Comparison of ENCODE assay signal across 33 mouse cellular contexts in the genomic region with DNA sequence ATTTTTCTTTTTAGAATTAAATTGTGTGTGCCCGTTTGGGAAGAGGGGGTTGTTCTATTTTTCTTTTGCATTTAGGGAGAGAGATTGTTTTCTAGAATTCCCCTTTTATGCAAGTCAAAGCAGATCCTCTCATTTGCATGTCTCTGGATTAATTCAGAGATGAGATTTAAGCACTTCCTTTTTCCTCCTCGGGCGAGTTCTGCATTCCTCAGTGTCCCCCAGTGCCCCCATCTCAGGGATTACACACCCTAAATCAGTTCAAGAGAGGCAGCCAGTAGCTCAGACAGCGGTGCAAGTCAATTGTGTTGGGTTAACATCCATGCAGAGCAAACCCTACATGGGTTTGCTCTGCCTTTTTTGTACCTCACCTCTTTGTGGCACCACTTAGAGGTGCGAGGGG. TPM values are rescaled to one million over a fixed set of nuclear protein-coding genes. Genes with fewer than 3 reads are reported as not detected.
"Had no signal": no experiment of that assay in that cellular context is flagged by ENCODE, and none has a peak within 500 bp of the region (broad histone marks: within the 10 kb centered on the region; RNA-seq: fewer than 3 reads in every experiment).

No protein-coding gene starts in this region.

- H3K9ac ChIP-seq: embryonic facial prominence, embryonic 12.5 days; embryonic facial prominence, embryonic 13.5 days; embryonic facial prominence, embryonic 15.5 days; forebrain, embryonic 12.5 days; forebrain, embryonic 13.5 days; forebrain, embryonic 15.5 days; forebrain, postnatal 0 days had no signal

- H3K9me3 ChIP-seq: embryonic facial prominence, embryonic 10.5 days; embryonic facial prominence, embryonic 12.5 days; embryonic facial prominence, embryonic 13.5 days; embryonic facial prominence, embryonic 15.5 days; forebrain, embryonic 10.5 days; forebrain, embryonic 12.5 days; forebrain, embryonic 13.5 days; forebrain, embryonic 15.5 days had no signal

- ATAC-seq: forebrain, embryonic 13.5 days; forebrain, embryonic 14.5 days; forebrain, embryonic 15.5 days; forebrain, embryonic 16.5 days; forebrain, postnatal 0 days had no signal

- H3K27ac ChIP-seq: embryonic facial prominence, embryonic 10.5 days; embryonic facial prominence, embryonic 12.5 days; embryonic facial prominence, embryonic 13.5 days; embryonic facial prominence, embryonic 15.5 days; forebrain, embryonic 10.5 days; forebrain, embryonic 12.5 days; forebrain, embryonic 13.5 days; forebrain, embryonic 15.5 days; gastrocnemius, adult 2 months; heart, adult 2 months had no signal

- DNase-seq: cerebellum, adult 8-10 months; cerebellum, adult 9-10 months; cerebellum, adult 9-11 months; cerebellum, postnatal 10 days; cerebellum, postnatal 14 days; cerebellum, postnatal 25 days; cerebellum, postnatal 36 days; embryo, embryonic 11 days; forebrain, postnatal 0 days; gastrocnemius, adult 2 months; gastrocnemius, postnatal 10 days; gastrocnemius, postnatal 14 days; gastrocnemius, postnatal 25 days; gastrocnemius, postnatal 36 days; heart, adult 11 months; heart, adult 18-20 months; heart, adult 2 months had no signal

- H3K4me1 ChIP-seq: embryonic facial prominence, embryonic 10.5 days; embryonic facial prominence, embryonic 12.5 days; embryonic facial prominence, embryonic 13.5 days; embryonic facial prominence, embryonic 15.5 days; forebrain, embryonic 10.5 days; forebrain, embryonic 12.5 days; forebrain, embryonic 13.5 days; forebrain, embryonic 15.5 days had no signal

- H3K4me3 ChIP-seq: embryonic facial prominence, embryonic 10.5 days; embryonic facial prominence, embryonic 12.5 days; embryonic facial prominence, embryonic 13.5 days; embryonic facial prominence, embryonic 15.5 days; erythroblast, embryonic 14.5 days; forebrain, embryonic 10.5 days; forebrain, embryonic 12.5 days; forebrain, embryonic 13.5 days; forebrain, embryonic 15.5 days; gastrocnemius, adult 2 months; heart, adult 2 months had no signal

- H3K27me3 ChIP-seq: embryonic facial prominence, embryonic 12.5 days; embryonic facial prominence, embryonic 13.5 days; embryonic facial prominence, embryonic 15.5 days; forebrain, embryonic 12.5 days; forebrain, embryonic 13.5 days; forebrain, embryonic 15.5 days had no signal

- H3K4me2 ChIP-seq: embryonic facial prominence, embryonic 12.5 days; embryonic facial prominence, embryonic 13.5 days; embryonic facial prominence, embryonic 15.5 days; forebrain, embryonic 12.5 days; forebrain, embryonic 13.5 days; forebrain, embryonic 15.5 days had no signal

RNA-seq across cellular contexts. Expression of a gene that starts 50.2 kb away (rescaled TPM):
- total RNA-seq: common myeloid progenitor, adult 5-6 weeks; heart, adult 18-20 months; heart, adult 2 months had no signal
- polyA plus RNA-seq: embryonic facial prominence, embryonic 10.5 days; embryonic facial prominence, embryonic 11.5 days; embryonic facial prominence, embryonic 12.5 days; embryonic facial prominence, embryonic 14.5 days; embryonic facial prominence, embryonic 15.5 days; erythroblast, embryonic 14.5 days; forebrain, embryonic 10.5 days; forebrain, embryonic 11.5 days; forebrain, embryonic 12.5 days; forebrain, embryonic 13.5 days; forebrain, embryonic 14.5 days; forebrain, embryonic 15.5 days; forebrain, embryonic 16.5 days; forebrain, postnatal 0 days; gonadal fat pad, adult 2 months had no signal

RNA-seq across cellular contexts. Expression of a gene that starts 59.8 kb away (rescaled TPM):
- polyA plus RNA-seq: erythroblast, embryonic 14.5 days; forebrain, embryonic 13.5 days; forebrain, embryonic 15.5 days; forebrain, embryonic 16.5 days had no signal
